Mouse (Mus musculus): ENCODE results near the gene Gm27179.
"Not testable (repeated sequence)": the region's sequence is repeated elsewhere in the genome, so short reads cannot be mapped to it uniquely, and the experiment has no call there.

Gm27179 gene

DNA sequence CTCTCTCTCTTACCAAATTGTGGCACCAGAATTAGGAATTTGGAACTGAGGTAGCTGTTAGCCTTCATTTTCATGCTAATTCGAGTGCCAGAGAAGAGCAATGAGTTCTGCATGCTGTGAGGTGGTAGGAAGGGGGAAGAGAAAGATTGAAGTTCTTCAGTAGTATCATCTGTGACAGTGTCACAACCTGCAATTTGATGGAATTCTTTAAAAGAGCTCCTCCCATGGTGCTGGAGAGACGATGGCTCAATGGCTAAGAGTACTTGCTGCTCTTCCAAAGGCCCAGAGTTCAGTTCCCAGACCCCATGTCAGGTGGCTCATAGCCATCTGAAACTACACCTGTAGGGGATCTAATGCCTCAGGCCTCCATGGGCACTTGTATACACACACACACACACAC lies at the start of gene Gm27179:
TSS of gene Gm27179 (minus strand) at position 101 of the 400 bp plus-strand sequence.
- DNase-seq (ENCODE audit: low read depth, low spot score): not testable (repeated sequence)

- DNase-seq (ENCODE audit: low read depth, low spot score): not testable (repeated sequence)
Observed at GRCm38 (mm10) chr14:69557550-69557949, 45.2 kb upstream of the Gm27179 start.

GRCm38 (mm10) chr14:69556820-69557219 lies 44.5 kb upstream of the Gm27179 start:
- DNase-seq (ENCODE audit: low read depth, low spot score): not testable (repeated sequence)

- DNase-seq (ENCODE audit: low read depth, low spot score): not testable (repeated sequence)
Observed at GRCm38 (mm10) chr14:69555110-69555831, 42.9 kb upstream of the Gm27179 start, which contains the start of gene Entpd4b. Entpd4b (plus strand) TSS chr14:69555424.

DNA sequence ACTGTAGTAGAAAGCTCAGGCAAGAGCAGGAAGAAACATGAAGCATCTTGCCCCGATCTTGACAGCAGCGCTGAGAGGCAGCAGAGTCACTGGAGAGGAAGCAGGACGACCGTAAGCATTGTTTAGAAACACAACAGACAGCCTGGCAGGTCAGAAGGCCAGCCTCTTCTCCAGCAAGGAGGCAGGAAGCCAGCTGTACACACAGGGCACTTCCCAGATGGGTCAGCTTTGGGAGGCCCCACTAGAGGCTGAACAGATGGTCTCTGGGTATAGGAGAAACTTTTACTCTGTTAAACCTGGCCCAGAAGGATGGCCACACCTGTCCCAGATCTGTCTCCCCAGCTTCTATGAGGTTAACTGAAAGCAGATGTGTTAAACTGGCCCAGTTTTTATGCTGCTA lies 35.0 kb upstream of the Gm27179 start:
- not testable (repeated sequence) for DNase-seq (ENCODE audit: low read depth, low spot score)

GRCm38 (mm10) chr14:69545052-69545451 lies 32.7 kb upstream of the Gm27179 start:
- not testable (repeated sequence) for DNase-seq (ENCODE audit: low read depth, low spot score)

GRCm38 (mm10) chr14:69544033-69544432 lies 31.7 kb upstream of the Gm27179 start:
- not testable (repeated sequence) for DNase-seq (ENCODE audit: low read depth, low spot score)

DNA sequence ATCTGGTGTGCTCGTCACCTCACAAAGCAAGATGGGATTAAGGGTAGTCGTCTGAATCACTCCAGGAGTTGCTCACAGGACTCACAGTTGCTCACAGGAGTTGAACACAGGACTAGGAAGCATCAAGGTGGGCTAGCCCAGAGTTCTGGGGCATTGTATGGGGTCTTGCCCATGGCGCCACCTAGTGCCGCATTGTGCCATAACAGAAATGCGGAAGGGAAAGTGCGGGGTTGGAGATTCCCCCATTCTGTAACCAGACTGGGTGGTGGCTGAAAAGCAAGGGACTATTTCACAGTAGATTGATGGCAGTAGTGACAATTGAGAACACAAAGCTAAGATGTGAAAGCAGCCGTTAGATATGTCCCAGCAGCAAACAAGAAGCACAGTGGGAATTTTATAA lies 30.3 kb upstream of the Gm27179 start:
- not testable (repeated sequence) for DNase-seq (ENCODE audit: low read depth, low spot score)

GRCm38 (mm10) chr14:69540113-69540512 lies 27.8 kb upstream of the Gm27179 start:
- DNase-seq (ENCODE audit: low read depth, low spot score): not testable (repeated sequence)

GRCm38 (mm10) chr14:69536539-69536938 lies 24.2 kb upstream of the Gm27179 start:
- not testable (repeated sequence) for DNase-seq (ENCODE audit: low read depth, low spot score)

DNA sequence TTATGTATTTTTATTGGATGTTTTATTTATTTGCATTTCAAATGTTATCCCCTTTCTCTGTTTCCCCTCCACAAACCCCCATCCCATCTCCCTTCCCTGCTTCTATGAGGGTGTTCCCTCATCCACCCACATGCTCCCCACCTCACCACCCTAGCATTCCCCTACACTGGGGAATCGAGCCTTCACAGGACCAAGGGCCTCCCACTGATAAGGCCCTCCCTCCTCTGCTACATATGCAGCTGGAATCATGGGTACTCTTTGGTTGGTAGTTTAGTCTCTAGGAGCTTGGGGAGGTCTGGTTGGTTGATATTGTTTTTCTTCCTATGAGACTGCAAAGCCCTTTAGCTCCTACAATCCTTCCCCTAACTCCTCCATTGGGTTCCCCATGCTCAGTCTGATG lies 13.9 kb upstream of the Gm27179 start:
- DNase-seq (ENCODE audit: low read depth, low spot score): not testable (repeated sequence)

- not testable (repeated sequence) for DNase-seq (ENCODE audit: low read depth, low spot score)
Observed at GRCm38 (mm10) chr14:69523001-69523400, 10.7 kb upstream of the Gm27179 start.

GRCm38 (mm10) chr14:69520810-69521209 lies 8.5 kb upstream of the Gm27179 start:
- DNase-seq (ENCODE audit: low read depth, low spot score): not testable (repeated sequence)

- DNase-seq (ENCODE audit: low read depth, low spot score): not testable (repeated sequence)
Observed at GRCm38 (mm10) chr14:69507000-69507399, 5.3 kb downstream of the Gm27179 start.

- not testable (repeated sequence) for DNase-seq (ENCODE audit: low read depth, low spot score)
Observed at GRCm38 (mm10) chr14:69503174-69503573, 9.2 kb downstream of the Gm27179 start, which contains the start of gene Gm16867. Gm16867 (minus strand) TSS chr14:69503362.

DNA sequence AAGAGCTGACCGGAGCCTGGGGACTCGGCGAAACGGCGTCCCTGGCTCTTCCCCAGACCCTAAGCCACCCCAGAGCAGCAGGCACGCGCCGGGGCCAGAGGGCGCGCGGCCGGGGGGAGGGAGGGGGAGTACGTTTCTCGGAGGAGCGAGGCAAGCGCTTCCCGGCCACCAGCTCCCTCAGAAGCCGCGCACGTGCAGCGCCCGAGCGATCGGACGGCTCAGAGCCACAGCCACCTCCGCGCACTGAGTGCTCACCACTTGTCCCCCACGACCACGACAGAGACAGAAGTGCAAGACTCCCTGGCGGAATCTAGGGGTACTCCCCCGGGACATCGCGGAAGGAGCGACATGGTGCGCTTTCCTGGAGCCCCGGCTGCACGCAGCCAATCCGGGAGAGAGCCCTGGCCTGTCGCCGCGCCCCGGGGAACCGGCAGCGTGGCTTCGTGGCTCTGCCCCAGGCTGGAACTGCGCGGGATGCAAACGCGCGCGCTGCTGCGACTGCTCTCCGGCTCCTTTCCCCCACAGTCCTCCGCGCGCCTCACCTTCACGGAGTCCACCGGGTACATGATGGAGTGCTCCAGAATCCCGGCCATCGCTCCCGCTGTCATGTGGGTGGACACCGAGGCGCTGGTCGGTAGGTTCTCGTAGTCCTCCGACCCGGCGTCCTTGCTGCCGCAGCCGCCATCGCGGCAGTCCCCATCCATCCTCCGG lies 9.8 kb downstream of the Gm27179 start:
- not testable (repeated sequence) for DNase-seq (ENCODE audit: low read depth, low spot score)

DNA sequence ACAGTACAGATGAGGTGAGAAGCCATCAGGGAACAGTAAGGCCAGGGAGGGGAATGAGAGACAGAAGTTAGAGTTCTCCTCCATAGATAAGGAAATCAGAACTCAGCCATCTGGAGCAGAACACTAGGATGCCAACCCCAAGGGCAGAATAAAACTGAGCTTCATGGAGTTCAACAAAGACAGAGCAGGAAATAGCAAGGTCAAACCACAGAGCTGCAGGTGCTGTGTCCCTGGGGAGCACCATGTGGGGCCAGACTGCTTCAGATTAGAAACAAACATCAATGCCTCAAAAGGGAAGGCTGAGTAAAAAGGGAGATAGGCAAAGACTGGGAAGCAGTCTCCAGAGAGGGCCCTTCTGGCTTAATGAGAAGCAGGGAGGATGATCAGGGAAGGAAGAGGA lies 16.1 kb downstream of the Gm27179 start:
- not testable (repeated sequence) for DNase-seq (ENCODE audit: low read depth, low spot score)

DNA sequence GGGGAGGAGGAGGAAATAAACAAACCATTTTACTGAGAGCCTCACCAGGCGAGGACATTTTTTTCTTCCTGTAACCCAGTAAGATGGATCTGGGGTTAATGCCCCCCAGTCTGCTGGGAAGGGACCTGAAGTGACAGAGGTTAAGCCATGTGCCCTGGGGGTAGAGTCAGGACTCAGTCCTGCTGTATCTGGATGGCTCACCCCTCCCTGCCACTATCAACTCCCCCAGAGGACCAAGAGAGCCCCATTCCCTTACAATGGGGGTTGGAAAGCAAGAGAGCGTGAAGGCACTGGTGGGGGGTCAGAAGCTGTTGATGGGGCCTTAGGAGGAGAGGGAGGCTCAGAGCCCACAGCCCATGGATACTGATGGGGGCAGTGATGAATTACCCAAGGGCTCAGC lies 17.4 kb downstream of the Gm27179 start:
- DNase-seq (ENCODE audit: low read depth, low spot score): not testable (repeated sequence)

- DNase-seq (ENCODE audit: low read depth, low spot score): not testable (repeated sequence)
Observed at GRCm38 (mm10) chr14:69494522-69494921, 17.8 kb downstream of the Gm27179 start.

DNA sequence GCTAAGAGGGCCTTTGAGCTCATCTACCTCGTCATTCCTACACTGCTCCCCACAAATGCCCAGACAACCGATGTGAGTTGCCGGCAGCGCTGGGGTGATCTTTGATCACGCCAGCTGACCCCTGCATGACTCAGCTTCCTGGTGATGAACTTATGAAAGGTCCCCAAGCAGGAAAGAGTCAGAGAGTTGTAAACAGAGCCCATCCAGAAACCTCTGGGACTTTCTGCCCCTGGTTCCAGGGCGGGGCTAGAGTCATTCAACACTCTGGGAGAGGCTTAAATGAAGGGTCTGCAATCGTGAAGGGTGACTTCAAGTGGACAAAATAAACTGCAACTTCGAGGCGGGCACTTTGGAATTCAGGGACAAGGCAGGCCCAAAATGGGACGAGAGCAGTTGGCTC lies 24.3 kb downstream of the Gm27179 start:
- not testable (repeated sequence) for DNase-seq (ENCODE audit: low read depth, low spot score)

GRCm38 (mm10) chr14:69485466-69486135 lies 26.7 kb downstream of the Gm27179 start:
- DNase-seq (ENCODE audit: low read depth, low spot score): not testable (repeated sequence)

All from A20 (cell line).